Mouse (Mus musculus) neural tube, embryonic 12.5 days (tissue): ENCODE data around the gene Exosc1. TPM values are rescaled to one million over a fixed set of nuclear protein-coding genes. Genes with fewer than 3 reads are reported as not detected.

Experiments used
- ATAC-seq: fragments of 200-750 bp; cut with Nextera tagmentation; 2 replicates; pipeline ENCODE4 v1.8.0; 2017; ENCODE audit warnings: low read depth, mild to moderate bottlenecking, moderate TSS enrichment, moderate library complexity; ENCODE audit not compliant: low FRiP score
- H3K27ac ChIP-seq: fragments of 300-500 bp; sonication (generic); 2 replicates; pipeline ENCODE4 v1.5.1; 2016
- H3K27me3 ChIP-seq: fragments of 300-500 bp; sonication (generic); replicated peaks from 2 replicates; pipeline ENCODE4 v1.6.1; 2016; ENCODE audit warnings: mild to moderate bottlenecking
- H3K36me3 ChIP-seq: fragments of 300-500 bp; sonication (generic); 2 replicates; pipeline ENCODE4 v1.6.1; 2016; ENCODE audit warnings: mild to moderate bottlenecking
- H3K4me1 ChIP-seq: fragments of 300-500 bp; sonication (generic); 2 replicates; pipeline ENCODE4 v1.6.1; 2016
- H3K4me2 ChIP-seq: fragments of 300-500 bp; sonication (generic); replicated peaks from 2 replicates; pipeline ENCODE4 v1.6.1; 2016; ENCODE audit warnings: mild to moderate bottlenecking
- H3K4me3 ChIP-seq: fragments of 300-500 bp; sonication (generic); 2 replicates; pipeline ENCODE4 v1.5.1; 2016
- H3K9ac ChIP-seq: fragments of 300-500 bp; sonication (generic); 2 replicates; pipeline ENCODE4 v1.6.1; 2016; ENCODE audit warnings: mild to moderate bottlenecking
- H3K9me3 ChIP-seq: fragments of 300-500 bp; sonication (generic); 2 replicates; pipeline ENCODE4 v1.6.1; 2016; ENCODE audit warnings: mild to moderate bottlenecking
- WGBS: fragments of 180-500 bp; shearing (Covaris S2); methylation state at CpG from one replicate; pipeline ENCODE4 v1.1.7; 2016; 5-methylcytosine and 5-hydroxymethylcytosine counted together
- polyA plus RNA-seq: library from polyadenylated mRNA; unstranded; fragments of >200 nt; fragmentation: Nextera tagmentation; extraction: Ambion mirVana; gene quantifications from 2 replicates; pipeline ENCODE4 v1.2.1, GENCODE M21; 2016

Exosc1 gene
- polyA plus RNA-seq, 1 experiment from 2014 or later, result 67.0 TPM

GRCm38 (mm10) chr19:41911178-41912073, 21.8 kb downstream of the Exosc1 start, which contains the start of gene Pgam1:
Pgam1 (plus strand) TSS chr19:41911923.
- H3K27me3 ChIP-seq, result no peaks in the 10 kb centered on the region
- peak; percentile 93 for ATAC-seq
- peaks cover 8% of the 10 kb centered on the region for H3K36me3 ChIP-seq
- no peaks in the 10 kb centered on the region for H3K9me3 ChIP-seq
- H3K4me3 ChIP-seq, result peak within 1 kb of the TSS; percentile 88
- 6% methylated on average over 54 of the region's 54 CpGs for WGBS
- H3K9ac ChIP-seq, result peak within 1 kb of the TSS; percentile 86
- H3K27ac ChIP-seq, result peak within 1 kb of the TSS; percentile 59
- peak within 1 kb of the TSS; percentile 68 for H3K4me2 ChIP-seq
- peaks cover 18% of the 10 kb centered on the region for H3K4me1 ChIP-seq

- WGBS, result over 99% methylated on average over 2 of the region's 2 CpGs
- no peak for ATAC-seq
- H3K27ac ChIP-seq, result no peak overlapping the region
- no peaks in the 10 kb centered on the region for H3K9me3 ChIP-seq
- no peak overlapping the region for H3K9ac ChIP-seq
- no peaks in the 10 kb centered on the region for H3K36me3 ChIP-seq
- H3K4me1 ChIP-seq, result peaks cover 18% of the 10 kb centered on the region
- no peak overlapping the region for H3K4me3 ChIP-seq
- no peak overlapping the region for H3K4me2 ChIP-seq
- no peaks in the 10 kb centered on the region for H3K27me3 ChIP-seq
Observed at GRCm38 (mm10) chr19:41910396-41910795, 22.8 kb downstream of the Exosc1 start.

- no peaks in the 10 kb centered on the region for H3K9me3 ChIP-seq
Observed at GRCm38 (mm10) chr19:41908736-41909135, 24.5 kb downstream of the Exosc1 start.

GRCm38 (mm10) chr19:41907079-41907760, 26.0 kb downstream of the Exosc1 start:
- WGBS, result 64% methylated on average over 8 of the region's 8 CpGs
- H3K9ac ChIP-seq, result no peak overlapping the region
- no peak for ATAC-seq

More at GRCm38 (mm10) chr19:41908736-41909135, 24.5 kb downstream of the Exosc1 start:
- H3K9ac ChIP-seq, result no peak overlapping the region
- peaks cover 12% of the 10 kb centered on the region for H3K4me1 ChIP-seq
- ATAC-seq, result no peak
- no peak overlapping the region for H3K4me3 ChIP-seq
- H3K4me2 ChIP-seq, result no peak overlapping the region
- no peaks in the 10 kb centered on the region for H3K27me3 ChIP-seq
- H3K36me3 ChIP-seq, result no peaks in the 10 kb centered on the region
- WGBS, result 88% methylated on average over 3 of the region's 3 CpGs
- no peak overlapping the region for H3K27ac ChIP-seq

GRCm38 (mm10) chr19:41906311-41907078, 26.7 kb downstream of the Exosc1 start:
- Histone ChIP-seq H3K4me2 (no peak overlapping the region), H3K36me3 (no peaks in the 10 kb centered on the region), H3K4me1 (no peaks in the 10 kb centered on the region), H3K9me3 (no peaks in the 10 kb centered on the region), H3K4me3 (no peak overlapping the region), H3K27me3 (no peaks in the 10 kb centered on the region), H3K27ac (no peak overlapping the region), H3K9ac (no peak overlapping the region)
- 72% methylated on average over 6 of the region's 6 CpGs for WGBS
- no peak for ATAC-seq

More at GRCm38 (mm10) chr19:41907079-41907760, 26.0 kb downstream of the Exosc1 start:
- H3K9me3 ChIP-seq, result no peaks in the 10 kb centered on the region
- no peaks in the 10 kb centered on the region for H3K27me3 ChIP-seq
- no peak overlapping the region for H3K27ac ChIP-seq
- H3K4me1 ChIP-seq, result no peaks in the 10 kb centered on the region
- H3K36me3 ChIP-seq, result no peaks in the 10 kb centered on the region
- no peak overlapping the region for H3K4me3 ChIP-seq
- H3K4me2 ChIP-seq, result no peak overlapping the region

- Histone ChIP-seq H3K4me1 (no peaks in the 10 kb centered on the region), H3K4me3 (no peak overlapping the region), H3K9me3 (no peaks in the 10 kb centered on the region), H3K4me2 (no peak overlapping the region), H3K27me3 (no peaks in the 10 kb centered on the region), H3K9ac (no peak overlapping the region), H3K36me3 (no peaks in the 10 kb centered on the region), H3K27ac (no peak overlapping the region)
- 91% methylated on average over 2 of the region's 2 CpGs for WGBS
- no peak for ATAC-seq
Observed at GRCm38 (mm10) chr19:41905246-41905645, 28.0 kb downstream of the Exosc1 start.

- H3K36me3 ChIP-seq, result no peaks in the 10 kb centered on the region
- no peak overlapping the region for H3K4me2 ChIP-seq
- no peak overlapping the region for H3K9ac ChIP-seq
- no peak overlapping the region for H3K4me3 ChIP-seq
- no peak for ATAC-seq
- no peaks in the 10 kb centered on the region for H3K4me1 ChIP-seq
- no peaks in the 10 kb centered on the region for H3K27me3 ChIP-seq
- no peak overlapping the region for H3K27ac ChIP-seq
- WGBS, result 93% methylated on average over 10 of the region's 10 CpGs
- no peaks in the 10 kb centered on the region for H3K9me3 ChIP-seq
Observed at GRCm38 (mm10) chr19:41902848-41903593, 30.2 kb downstream of the Exosc1 start.

- Histone ChIP-seq H3K27me3 (no peaks in the 10 kb centered on the region), H3K36me3 (no peaks in the 10 kb centered on the region), H3K27ac (no peak overlapping the region), H3K4me3 (no peak overlapping the region), H3K4me2 (no peak overlapping the region), H3K9me3 (no peaks in the 10 kb centered on the region), H3K4me1 (no peaks in the 10 kb centered on the region), H3K9ac (no peak overlapping the region)
- no peak for ATAC-seq
- 50% methylated on average over 2 of the region's 2 CpGs for WGBS
Observed at GRCm38 (mm10) chr19:41901696-41902095, 31.5 kb downstream of the Exosc1 start.

GRCm38 (mm10) chr19:41900495-41901090, 32.6 kb downstream of the Exosc1 start:
- H3K9ac ChIP-seq, result no peak overlapping the region
- H3K27ac ChIP-seq, result no peak overlapping the region
- H3K36me3 ChIP-seq, result no peaks in the 10 kb centered on the region
- no peak for ATAC-seq
- H3K4me2 ChIP-seq, result no peak overlapping the region
- no peak overlapping the region for H3K4me3 ChIP-seq
- peaks cover 3% of the 10 kb centered on the region; the same call in 1 of the 2 replicates for H3K4me1 ChIP-seq
- H3K27me3 ChIP-seq, result no peaks in the 10 kb centered on the region
- no peaks in the 10 kb centered on the region for H3K9me3 ChIP-seq
- 84% methylated on average over 8 of the region's 8 CpGs for WGBS

- Histone ChIP-seq H3K4me1 (peaks cover 11% of the 10 kb centered on the region), H3K36me3 (no peaks in the 10 kb centered on the region), H3K27ac (no peak overlapping the region), H3K4me3 (no peak overlapping the region), H3K9me3 (no peaks in the 10 kb centered on the region), H3K4me2 (no peak overlapping the region), H3K27me3 (no peaks in the 10 kb centered on the region), H3K9ac (no peak overlapping the region)
- WGBS, result 48% methylated on average over 4 of the region's 4 CpGs
- ATAC-seq, result no peak
Observed at GRCm38 (mm10) chr19:41898860-41899259, 34.4 kb downstream of the Exosc1 start.

GRCm38 (mm10) chr19:41896319-41896711, 36.9 kb downstream of the Exosc1 start:
- peak; percentile 31; the same call in 1 of the 2 replicates for ATAC-seq
- Histone ChIP-seq H3K36me3 (no peaks in the 10 kb centered on the region), H3K9me3 (no peaks in the 10 kb centered on the region), H3K4me1 (peaks cover 11% of the 10 kb centered on the region), H3K4me3 (peak overlapping the region; percentile 74), H3K9ac (peak overlapping the region; percentile 17; the same call in 1 of the 2 replicates), H3K27me3 (no peaks in the 10 kb centered on the region), H3K4me2 (peak overlapping the region; percentile 91), H3K27ac (no peak overlapping the region)
- WGBS, result 18% methylated on average over 18 of the region's 18 CpGs
